Mouse (Mus musculus) cerebellum, adult 2 months (tissue): ENCODE measurements around the gene Wasf2.

Experiments
- CTCF ChIP-seq: fragments of 200-500 bp; IDR thresholded peaks from 2 replicates; pipeline ENCODE4 v1.5.1; 2011; ENCODE audit warnings: low read depth, mild to moderate bottlenecking, control low read depth, low read length, moderate library complexity, borderline replicate concordance; ENCODE audit not compliant: insufficient read depth
- POLR2A ChIP-seq: fragments of 200-500 bp; IDR thresholded peaks from 2 replicates; pipeline ENCODE4 v1.6.1; 2011; ENCODE audit warnings: low read length, control low read depth, borderline replicate concordance; ENCODE audit not compliant: insufficient read depth

- TF ChIP-seq POLR2A, result no peak
- peak; percentile 80 for TF ChIP-seq CTCF
Observed at GRCm38 (mm10) chr4:133209366-133209765, 79.1 kb downstream of the Wasf2 start.
